Mouse (Mus musculus): ENCODE results near the gene Gap43. TPM values are rescaled to one million over a fixed set of nuclear protein-coding genes. Genes with fewer than 3 reads are reported as not detected.

The Gap43 gene
- polyA plus RNA-seq, 1 experiment from 2014 or later = 25.3 TPM

- Histone ChIP-seq H3K9ac (ENCODE audit: low read depth, low read length) (no peak overlapping the region), H3K9me3 (replicated peaks; ENCODE audit: control insufficient read depth, low read length) (no peaks in the 10 kb centered on the region), H3K27me3 (ENCODE audit: control insufficient read depth, insufficient read depth, low read length) (no peaks in the 10 kb centered on the region), H3K4me2 (no peak overlapping the region), H3K36me3 (ENCODE audit: control insufficient read depth, insufficient read depth, low read length) (no peaks in the 10 kb centered on the region), H3K4me3 (ENCODE audit: low read depth, low read length) (no peak overlapping the region), H3K27ac (ENCODE audit: low read depth, low read length) (no peak overlapping the region), H3K4me1 (ENCODE audit: control insufficient read depth, insufficient read depth, low read length) (no peaks in the 10 kb centered on the region)
- 64% methylated on average over 2 of the region's 2 CpGs for WGBS (ENCODE audit: insufficient replicate concordance)
- ATAC-seq (replicated peaks; ENCODE audit: insufficient number of reproducible peaks, low FRiP score, low TSS enrichment) = no peak
Measured at GRCm38 (mm10) chr16:42277713-42278112, 62.7 kb downstream of the Gap43 start.

GRCm38 (mm10) chr16:42277268-42277667 lies 63.2 kb downstream of the Gap43 start:
- Histone ChIP-seq H3K27me3 (ENCODE audit: control insufficient read depth, insufficient read depth, low read length) (no peaks in the 10 kb centered on the region), H3K4me3 (ENCODE audit: low read depth, low read length) (no peak overlapping the region), H3K9me3 (replicated peaks; ENCODE audit: control insufficient read depth, low read length) (no peaks in the 10 kb centered on the region), H3K4me2 (no peak overlapping the region), H3K27ac (ENCODE audit: low read depth, low read length) (no peak overlapping the region), H3K4me1 (ENCODE audit: control insufficient read depth, insufficient read depth, low read length) (no peaks in the 10 kb centered on the region), H3K9ac (ENCODE audit: low read depth, low read length) (no peak overlapping the region), H3K36me3 (ENCODE audit: control insufficient read depth, insufficient read depth, low read length) (no peaks in the 10 kb centered on the region)
- 72% methylated on average over 8 of the region's 8 CpGs for WGBS (ENCODE audit: insufficient replicate concordance)
- no peak for ATAC-seq (replicated peaks; ENCODE audit: insufficient number of reproducible peaks, low FRiP score, low TSS enrichment)

- no peak for ATAC-seq (replicated peaks; ENCODE audit: insufficient number of reproducible peaks, low FRiP score, low TSS enrichment)
- Histone ChIP-seq H3K36me3 (ENCODE audit: control insufficient read depth, insufficient read depth, low read length) (no peaks in the 10 kb centered on the region), H3K9ac (ENCODE audit: low read depth, low read length) (no peak overlapping the region), H3K27ac (ENCODE audit: low read depth, low read length) (no peak overlapping the region), H3K4me2 (no peak overlapping the region), H3K9me3 (replicated peaks; ENCODE audit: control insufficient read depth, low read length) (no peaks in the 10 kb centered on the region), H3K27me3 (ENCODE audit: control insufficient read depth, insufficient read depth, low read length) (no peaks in the 10 kb centered on the region), H3K4me3 (ENCODE audit: low read depth, low read length) (no peak overlapping the region), H3K4me1 (ENCODE audit: control insufficient read depth, insufficient read depth, low read length) (no peaks in the 10 kb centered on the region)
- WGBS (ENCODE audit: insufficient replicate concordance) = 39% methylated on average over 15 of the region's 15 CpGs
Measured at GRCm38 (mm10) chr16:42276216-42277141, 64.0 kb downstream of the Gap43 start.

- Histone ChIP-seq H3K9me3 (replicated peaks; ENCODE audit: control insufficient read depth, low read length) (no peaks in the 10 kb centered on the region), H3K36me3 (ENCODE audit: control insufficient read depth, insufficient read depth, low read length) (no peaks in the 10 kb centered on the region), H3K4me3 (ENCODE audit: low read depth, low read length) (no peak overlapping the region), H3K4me2 (no peak overlapping the region), H3K27me3 (ENCODE audit: control insufficient read depth, insufficient read depth, low read length) (no peaks in the 10 kb centered on the region), H3K9ac (ENCODE audit: low read depth, low read length) (no peak overlapping the region), H3K27ac (ENCODE audit: low read depth, low read length) (no peak overlapping the region), H3K4me1 (ENCODE audit: control insufficient read depth, insufficient read depth, low read length) (no peaks in the 10 kb centered on the region)
- no peak for ATAC-seq (replicated peaks; ENCODE audit: insufficient number of reproducible peaks, low FRiP score, low TSS enrichment)
- WGBS (ENCODE audit: insufficient replicate concordance) = 50% methylated on average over 14 of the region's 14 CpGs
Measured at GRCm38 (mm10) chr16:42275518-42276215, 64.8 kb downstream of the Gap43 start.

GRCm38 (mm10) chr16:42271213-42271612 lies 69.2 kb downstream of the Gap43 start:
- Histone ChIP-seq H3K27ac (ENCODE audit: low read depth, low read length) (no peak overlapping the region), H3K4me1 (ENCODE audit: control insufficient read depth, insufficient read depth, low read length) (no peaks in the 10 kb centered on the region), H3K36me3 (ENCODE audit: control insufficient read depth, insufficient read depth, low read length) (no peaks in the 10 kb centered on the region), H3K9ac (ENCODE audit: low read depth, low read length) (no peak overlapping the region), H3K27me3 (ENCODE audit: control insufficient read depth, insufficient read depth, low read length) (no peaks in the 10 kb centered on the region), H3K4me3 (ENCODE audit: low read depth, low read length) (no peak overlapping the region), H3K9me3 (replicated peaks; ENCODE audit: control insufficient read depth, low read length) (no peaks in the 10 kb centered on the region), H3K4me2 (no peak overlapping the region)
- ATAC-seq (replicated peaks; ENCODE audit: insufficient number of reproducible peaks, low FRiP score, low TSS enrichment) = no peak
- WGBS (ENCODE audit: insufficient replicate concordance) = 83% methylated on average over 1 of the region's 1 CpGs

GRCm38 (mm10) chr16:42269587-42269967 lies 70.9 kb downstream of the Gap43 start:
- Histone ChIP-seq H3K36me3 (ENCODE audit: control insufficient read depth, insufficient read depth, low read length) (no peaks in the 10 kb centered on the region), H3K27me3 (ENCODE audit: control insufficient read depth, insufficient read depth, low read length) (no peaks in the 10 kb centered on the region), H3K4me1 (ENCODE audit: control insufficient read depth, insufficient read depth, low read length) (no peaks in the 10 kb centered on the region), H3K4me3 (ENCODE audit: low read depth, low read length) (no peak overlapping the region), H3K4me2 (no peak overlapping the region), H3K9ac (ENCODE audit: low read depth, low read length) (no peak overlapping the region), H3K27ac (ENCODE audit: low read depth, low read length) (no peak overlapping the region), H3K9me3 (replicated peaks; ENCODE audit: control insufficient read depth, low read length) (no peaks in the 10 kb centered on the region)
- no peak for ATAC-seq (replicated peaks; ENCODE audit: insufficient number of reproducible peaks, low FRiP score, low TSS enrichment)
- 63% methylated on average over 2 of the region's 2 CpGs for WGBS (ENCODE audit: insufficient replicate concordance)

GRCm38 (mm10) chr16:42268843-42269586 lies 71.4 kb downstream of the Gap43 start:
- H3K4me2 ChIP-seq = no peak overlapping the region
- WGBS (ENCODE audit: insufficient replicate concordance) = 57% methylated on average over 2 of the region's 2 CpGs

GRCm38 (mm10) chr16:42265185-42265584 lies 75.3 kb downstream of the Gap43 start:
- H3K9ac ChIP-seq (ENCODE audit: low read depth, low read length) = no peak overlapping the region
- H3K36me3 ChIP-seq (ENCODE audit: control insufficient read depth, insufficient read depth, low read length) = no peaks in the 10 kb centered on the region
- no peaks in the 10 kb centered on the region for H3K9me3 ChIP-seq (replicated peaks; ENCODE audit: control insufficient read depth, low read length)
- no peak overlapping the region for H3K4me2 ChIP-seq
- 68% methylated on average over 3 of the region's 3 CpGs for WGBS (ENCODE audit: insufficient replicate concordance)
- no peak overlapping the region for H3K27ac ChIP-seq (ENCODE audit: low read depth, low read length)
- H3K4me3 ChIP-seq (ENCODE audit: low read depth, low read length) = no peak overlapping the region
- no peaks in the 10 kb centered on the region for H3K4me1 ChIP-seq (ENCODE audit: control insufficient read depth, insufficient read depth, low read length)
- H3K27me3 ChIP-seq (ENCODE audit: control insufficient read depth, insufficient read depth, low read length) = no peaks in the 10 kb centered on the region
- no peak for ATAC-seq (replicated peaks; ENCODE audit: insufficient number of reproducible peaks, low FRiP score, low TSS enrichment)

More at GRCm38 (mm10) chr16:42268843-42269586, 71.4 kb downstream of the Gap43 start:
- ATAC-seq (replicated peaks; ENCODE audit: insufficient number of reproducible peaks, low FRiP score, low TSS enrichment) = no peak
- Histone ChIP-seq H3K27ac (ENCODE audit: low read depth, low read length) (no peak overlapping the region), H3K9me3 (replicated peaks; ENCODE audit: control insufficient read depth, low read length) (no peaks in the 10 kb centered on the region), H3K4me1 (ENCODE audit: control insufficient read depth, insufficient read depth, low read length) (no peaks in the 10 kb centered on the region), H3K4me3 (ENCODE audit: low read depth, low read length) (no peak overlapping the region), H3K36me3 (ENCODE audit: control insufficient read depth, insufficient read depth, low read length) (no peaks in the 10 kb centered on the region), H3K9ac (ENCODE audit: low read depth, low read length) (no peak overlapping the region), H3K27me3 (ENCODE audit: control insufficient read depth, insufficient read depth, low read length) (no peaks in the 10 kb centered on the region)

Data from heart, embryonic 11.5 days (tissue).